Mouse (Mus musculus) adrenal gland, adult (tissue): ENCODE measurements around the gene Lypla2.

ENCODE experiments used
- DNase-seq, 2 experiments: peaks; one replicate each; pipeline ENCODE4 v3.0.0; 2022 to 2023; ENCODE audit warnings: low spot score in 1 of 2; ENCODE audit not compliant: inconsistent age in 2 of 2

Gene Lypla2

DNA sequence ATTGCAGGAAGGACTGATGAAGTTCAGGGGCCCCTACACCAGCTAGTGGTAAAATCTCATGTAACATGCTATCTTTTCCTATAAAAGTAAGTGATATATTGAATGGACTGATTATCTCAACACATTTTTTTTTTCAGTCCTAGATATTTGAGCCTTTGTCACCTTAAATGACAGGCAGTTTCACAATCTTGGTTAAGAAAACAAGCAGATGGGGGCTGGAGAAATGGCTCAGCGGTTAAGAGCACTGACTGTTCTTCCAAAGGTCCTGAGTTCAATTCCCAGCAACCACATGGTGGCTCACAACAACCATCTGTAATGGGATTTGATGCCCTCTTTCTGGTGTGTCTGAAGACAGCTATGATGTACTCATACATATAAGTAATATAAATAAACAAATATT lies 50.2 kb downstream of the Lypla2 start:
- no peak for DNase-seq

DNA sequence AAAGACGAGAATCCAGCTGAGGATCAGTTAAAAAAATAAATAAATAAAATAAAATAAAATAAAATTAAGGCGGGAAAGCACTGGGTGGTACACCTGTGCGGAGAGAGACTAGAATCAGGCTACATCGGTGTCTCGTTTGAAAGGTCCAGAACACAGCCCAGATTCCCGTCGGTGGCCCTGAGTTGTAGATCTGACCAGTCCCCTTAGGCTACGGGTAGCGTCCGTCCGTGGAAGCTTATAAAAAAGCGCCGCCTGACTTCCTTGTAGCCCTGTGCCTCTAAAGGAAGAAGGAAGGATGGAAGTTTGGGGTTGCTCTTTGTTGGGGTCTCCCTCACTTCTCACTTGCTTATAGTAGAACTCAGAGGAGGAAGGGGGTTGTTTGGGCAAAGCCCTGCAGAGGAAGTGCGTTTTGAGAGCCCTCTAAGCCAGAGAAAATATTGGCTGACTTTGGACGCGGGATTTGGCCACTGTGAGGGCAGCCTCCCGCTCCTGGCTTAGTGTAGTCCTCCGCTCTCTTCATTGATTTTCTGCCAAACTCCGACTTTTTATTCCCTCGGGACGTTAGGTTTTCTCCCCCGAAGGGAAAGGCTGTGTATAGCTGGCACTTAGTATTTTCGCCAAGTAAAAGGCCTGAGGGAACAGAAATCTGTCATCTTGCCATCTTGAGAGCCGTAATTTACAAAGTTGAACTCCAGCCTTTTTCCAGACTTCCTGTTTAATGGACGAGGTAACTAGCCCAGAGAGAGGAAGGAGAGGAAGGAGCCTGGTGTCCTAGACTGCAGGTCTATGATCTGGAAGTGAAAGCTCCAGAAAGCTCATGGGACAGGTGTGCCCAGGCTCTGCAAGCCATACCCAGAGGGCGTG lies 50.9 kb downstream of the Lypla2 start:
- peak; percentile 26 to 74 for DNase-seq

DNA sequence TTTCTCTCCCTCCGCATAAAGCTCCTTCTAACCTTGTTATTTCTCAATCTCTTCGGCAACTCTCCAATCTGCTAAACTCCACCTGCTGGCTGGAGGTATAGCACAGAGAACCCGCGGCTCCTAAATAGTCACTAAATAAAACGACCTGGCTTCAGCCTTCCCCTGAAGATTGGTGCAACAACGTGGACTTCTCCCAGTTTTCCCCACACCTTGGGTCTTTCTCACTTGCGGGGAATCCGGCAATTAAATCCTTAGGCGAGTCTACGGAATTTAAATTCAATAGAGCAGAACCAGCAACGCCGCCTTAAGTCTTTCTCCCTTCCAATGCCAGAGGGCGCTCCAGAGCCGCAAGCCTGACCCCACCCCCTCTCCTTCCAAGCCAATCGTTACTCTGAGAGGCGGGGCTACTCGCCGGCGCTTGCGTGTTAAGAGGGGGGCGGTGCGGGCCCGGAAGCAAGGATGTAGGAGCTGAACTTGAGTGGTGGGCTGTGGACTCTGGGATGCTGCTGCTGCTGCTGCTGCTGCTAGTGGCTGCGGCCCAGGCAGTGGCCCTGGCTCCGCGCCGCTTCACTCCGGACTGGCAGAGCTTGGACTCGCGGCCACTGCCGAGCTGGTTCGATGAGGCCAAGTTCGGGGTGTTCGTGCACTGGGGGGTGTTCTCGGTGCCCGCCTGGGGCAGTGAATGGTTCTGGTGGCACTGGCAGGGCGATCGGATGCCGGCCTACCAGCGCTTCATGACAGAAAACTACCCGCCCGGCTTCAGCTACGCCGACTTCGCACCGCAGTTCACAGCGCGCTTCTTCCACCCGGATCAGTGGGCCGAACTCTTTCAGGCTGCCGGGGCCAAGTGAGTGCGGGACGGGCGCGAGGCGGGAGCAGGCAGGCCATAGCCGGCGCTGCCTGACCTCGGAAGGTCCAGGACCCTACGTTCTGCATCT lies 51.9 kb downstream of the Lypla2 start, which contains the start of gene Fuca1:
Gene Fuca1 (plus strand): TSS at position 432 of the 938 bp plus-strand sequence.
- DNase-seq: peak; percentile 96 to 99

DNA sequence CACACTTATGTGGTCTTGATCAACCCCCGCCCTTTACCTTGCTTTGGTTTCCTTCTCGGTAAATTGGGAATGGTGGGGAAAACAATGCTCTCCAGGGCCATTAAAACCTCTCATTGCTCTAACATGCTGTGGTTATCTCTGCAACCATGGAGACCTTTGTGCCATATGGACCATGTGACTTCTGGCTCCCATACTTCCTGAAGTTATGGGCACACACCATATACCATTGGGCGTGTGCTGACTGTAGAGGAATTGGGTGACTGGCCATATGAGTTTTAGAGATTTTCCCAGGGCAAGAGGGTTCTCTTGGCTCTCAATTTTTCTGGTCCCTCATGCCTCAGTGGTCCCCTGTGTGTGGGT lies 53.2 kb downstream of the Lypla2 start:
- no peak for DNase-seq

DNA sequence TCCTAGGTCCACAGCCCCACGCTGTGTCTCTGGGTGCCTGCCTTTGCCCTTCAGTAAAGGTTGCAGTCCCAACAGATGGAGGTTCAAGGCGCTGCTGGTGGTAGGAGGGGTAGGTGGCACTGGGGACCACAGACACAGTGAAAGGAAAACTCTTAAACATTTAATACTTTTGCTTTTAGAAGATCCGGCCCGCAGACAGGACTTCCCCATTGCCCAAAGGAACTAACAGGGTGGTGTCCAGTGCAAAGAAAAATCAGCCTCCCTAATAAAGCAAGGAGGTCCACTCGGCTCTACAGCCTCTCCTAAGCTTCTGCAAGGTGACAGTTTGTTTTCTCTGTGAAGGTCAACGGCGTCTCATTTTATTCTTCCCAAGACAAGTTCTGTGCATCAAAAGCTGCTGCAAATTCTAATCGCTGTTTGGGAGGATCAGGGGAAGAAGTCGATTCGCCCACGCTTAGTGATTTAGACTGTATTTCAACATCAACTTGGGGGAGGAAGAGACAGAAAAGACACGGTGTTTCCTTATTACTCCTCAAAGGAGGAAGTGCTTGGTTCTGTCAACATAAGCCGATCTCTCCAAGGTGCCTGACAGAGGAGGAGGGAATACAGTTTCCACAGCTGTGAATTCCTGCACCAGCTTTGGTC lies 53.7 kb downstream of the Lypla2 start:
- peak in 1 of 2 experiments; percentile 42 for DNase-seq
